Mouse (Mus musculus) c-Kit-positive CD71-negative TER-119-negative erythroid progenitor cells, embryonic 14.5 days (primary cell): ENCODE measurements at regions not wholly inside any gene's neighbourhood (a gene's known extent, or its start where the extent isn't known, plus 50 kb on each side); places are given as distances from the start of the nearest gene placed in this dataset.
"Not testable (repeated sequence)": the region's sequence is repeated elsewhere in the genome, so short reads cannot be mapped to it uniquely, and the experiment has no call there.

Source experiments
- DNase-seq: peaks from one replicate; pipeline ENCODE4 v3.0.0-alpha.2; 2013; ENCODE audit warnings: low read depth

GRCm38 (mm10) chr2:3864872-3865271, 152.6 kb upstream of the Frmd4a start:
- DNase-seq, result no peak

DNA sequence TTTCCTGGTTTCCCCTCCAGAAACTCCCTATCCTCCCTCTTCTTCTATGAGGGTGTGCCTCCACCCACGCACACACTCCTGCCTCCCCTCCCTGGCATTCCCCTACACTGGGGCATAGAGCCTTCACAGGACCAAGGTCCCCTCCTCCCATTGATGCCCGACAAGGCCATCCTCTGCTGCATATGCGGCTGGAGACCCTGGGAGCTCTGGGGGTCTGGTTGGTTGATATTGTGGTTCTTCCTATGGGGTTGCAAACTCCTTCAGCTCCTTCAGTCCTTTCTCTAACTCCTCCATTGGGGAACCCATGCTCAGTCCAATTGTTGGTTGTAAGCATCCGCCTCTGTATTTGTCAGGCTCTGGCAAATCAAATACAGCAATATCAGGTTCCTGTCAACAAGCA, 150.8 kb upstream of the Frmd4a start:
- not testable (repeated sequence) for DNase-seq

DNA sequence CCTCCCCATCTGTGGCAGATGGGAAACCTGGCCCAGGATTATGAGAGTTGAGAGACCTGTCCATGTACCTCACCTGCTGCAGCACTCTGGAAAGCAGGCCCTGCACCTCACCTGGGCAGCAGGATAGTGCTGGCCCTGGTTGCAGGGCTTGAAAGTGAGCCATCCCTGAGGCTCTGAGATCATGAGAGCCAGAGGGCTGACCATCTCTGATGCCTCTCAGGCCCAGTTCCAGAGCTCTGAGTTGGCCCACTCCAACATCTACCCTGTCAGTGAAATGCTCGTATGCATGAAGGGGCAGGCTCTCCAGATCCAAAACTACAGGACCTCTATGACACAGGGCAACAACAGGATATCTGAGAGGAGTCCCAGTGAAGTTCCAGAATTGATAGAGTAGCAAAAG, 147.8 kb upstream of the Frmd4a start:
- DNase-seq, result no peak

DNA sequence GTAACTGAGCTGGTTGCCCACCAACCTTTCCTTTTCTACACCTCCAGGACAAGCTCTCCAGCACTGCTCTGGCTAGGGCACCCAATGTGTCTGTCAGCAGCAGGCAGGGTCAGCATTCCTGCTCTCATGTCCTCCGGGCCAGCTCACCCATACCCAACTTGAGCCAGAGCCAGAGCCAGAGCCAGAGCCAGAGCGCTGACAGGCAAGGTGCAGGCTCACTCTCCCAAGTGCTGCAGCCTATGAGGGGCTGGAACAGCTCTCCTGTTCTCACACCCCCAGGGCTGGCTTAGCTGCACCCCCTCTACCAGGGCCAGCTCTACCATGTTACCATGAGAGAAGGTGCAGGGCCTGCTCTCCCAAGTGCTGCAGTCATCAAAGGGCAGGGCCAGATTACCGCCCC, 145.8 kb upstream of the Frmd4a start:
- DNase-seq, result no peak

- DNase-seq, result no peak
These were observed 130.5 kb upstream of the Frmd4a start for GRCm38 (mm10) chr2:3887000-3887399.

- no peak for DNase-seq
These were observed 129.6 kb upstream of the Frmd4a start for GRCm38 (mm10) chr2:3887845-3888433.

- no peak for DNase-seq
These were observed 128.1 kb upstream of the Frmd4a start for GRCm38 (mm10) chr2:3889381-3889780.

- no peak for DNase-seq
These were observed 127.1 kb upstream of the Frmd4a start for GRCm38 (mm10) chr2:3890462-3890861.

- DNase-seq, result no peak
These were observed 110.5 kb upstream of the Frmd4a start for GRCm38 (mm10) chr2:3907026-3907425.

- no peak for DNase-seq
These were observed 109.3 kb upstream of the Frmd4a start for GRCm38 (mm10) chr2:3908192-3908591.

DNA sequence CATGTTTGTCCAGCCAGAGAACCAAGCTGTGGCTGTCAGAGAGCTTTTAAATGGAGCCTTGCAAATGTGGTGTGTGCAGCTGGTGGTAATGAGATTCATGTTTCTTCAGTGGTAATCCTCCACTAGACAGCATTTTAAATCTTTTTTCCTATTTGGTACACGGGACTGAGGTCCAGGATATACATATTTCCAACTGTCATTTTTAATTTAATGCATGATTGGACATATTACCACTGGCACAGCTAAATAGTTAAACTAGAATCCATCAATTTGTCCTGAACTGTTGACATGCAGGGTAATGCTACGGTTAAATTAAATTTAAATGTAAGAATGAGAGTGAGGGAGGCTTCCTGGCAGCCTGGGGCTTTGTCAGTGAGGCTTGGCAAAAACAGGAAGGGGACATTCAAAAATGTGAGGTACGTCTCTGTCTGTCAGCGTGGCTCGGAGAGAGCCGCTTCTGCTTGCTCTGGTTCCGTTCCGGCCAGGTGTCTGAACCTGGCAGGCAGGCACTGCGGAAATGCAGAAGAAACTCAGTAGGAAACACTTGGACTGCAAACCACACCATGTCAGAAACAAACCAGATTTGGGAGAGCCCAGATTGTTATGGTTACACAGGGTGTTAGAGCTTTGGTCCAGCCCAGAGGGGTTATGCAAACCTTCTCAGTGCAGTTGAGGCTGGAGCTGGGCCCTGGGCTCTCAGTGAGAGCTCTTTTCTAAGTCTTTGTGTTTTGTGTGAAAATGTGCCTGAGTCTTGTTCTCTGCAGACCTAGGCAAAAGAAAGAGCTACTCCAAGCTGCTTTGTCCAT, 107.2 kb upstream of the Frmd4a start:
- DNase-seq, result no peak

- no peak for DNase-seq
These were observed 102.4 kb upstream of the Frmd4a start for GRCm38 (mm10) chr2:3915141-3915540.

DNA sequence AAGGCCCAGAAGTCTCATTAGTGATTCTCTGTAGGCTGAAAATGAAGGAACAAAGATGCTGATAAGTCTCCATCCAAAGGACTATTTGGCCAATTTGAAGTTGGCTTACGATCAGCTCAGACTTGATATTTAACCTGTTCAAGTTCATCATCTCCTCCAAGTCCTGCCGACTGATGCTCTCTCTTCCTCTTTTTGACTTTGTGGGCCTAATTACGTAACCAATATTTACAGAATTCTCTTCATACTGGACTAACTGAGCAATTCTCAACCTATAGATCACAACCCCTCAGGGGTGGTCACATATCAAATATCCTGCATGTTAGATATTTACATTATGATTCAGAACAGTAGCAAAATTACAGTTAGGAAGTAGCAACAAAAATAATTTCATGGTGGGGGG, 101.2 kb upstream of the Frmd4a start:
- no peak for DNase-seq

DNA sequence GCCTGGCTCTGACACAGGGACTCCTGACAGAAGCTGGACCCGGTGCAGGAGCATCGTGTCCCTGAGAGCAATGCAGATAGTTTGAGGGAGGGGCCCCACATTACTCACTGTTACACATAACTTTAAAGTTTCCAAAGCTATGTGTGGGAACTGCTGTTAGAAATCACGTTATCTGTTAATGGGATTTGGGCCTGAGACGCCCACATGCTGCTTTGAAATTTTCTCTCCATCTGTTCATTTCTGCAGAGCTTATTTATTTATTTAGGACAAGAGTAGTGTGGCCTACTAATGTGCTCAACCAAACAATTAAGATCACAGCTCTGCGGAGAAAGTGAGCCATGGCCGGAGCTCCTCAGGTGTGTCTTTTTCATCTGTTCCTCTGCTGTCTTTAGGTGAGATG, 99.4 kb upstream of the Frmd4a start:
- DNase-seq, result no peak

GRCm38 (mm10) chr2:3919893-3920292, 97.6 kb upstream of the Frmd4a start:
- DNase-seq, result no peak

DNA sequence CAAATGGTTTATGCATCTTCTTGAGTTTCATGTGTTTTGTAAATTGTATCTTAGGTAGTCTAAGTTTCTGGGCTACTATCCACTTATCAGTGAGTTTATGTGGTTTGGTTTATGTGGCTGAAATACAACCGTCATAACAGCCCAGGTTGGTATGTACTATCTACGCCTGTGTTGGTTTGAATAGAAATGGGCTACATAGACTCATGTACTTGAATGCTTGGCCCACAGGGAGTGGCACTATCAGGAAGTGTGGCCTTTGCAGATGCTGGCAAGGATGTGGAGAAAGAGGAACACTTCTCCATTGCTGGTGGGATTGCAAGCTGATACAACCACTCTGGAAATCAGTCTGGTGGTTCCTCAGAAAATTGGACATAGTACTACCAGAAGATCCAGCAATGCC, 96.4 kb upstream of the Frmd4a start:
- not testable (repeated sequence) for DNase-seq

- no peak for DNase-seq
These were observed 94.8 kb upstream of the Frmd4a start for GRCm38 (mm10) chr2:3922739-3923138.

GRCm38 (mm10) chr2:3924696-3925095, 92.8 kb upstream of the Frmd4a start:
- DNase-seq, result no peak

GRCm38 (mm10) chr2:3925199-3925598, 92.3 kb upstream of the Frmd4a start:
- DNase-seq, result no peak

DNA sequence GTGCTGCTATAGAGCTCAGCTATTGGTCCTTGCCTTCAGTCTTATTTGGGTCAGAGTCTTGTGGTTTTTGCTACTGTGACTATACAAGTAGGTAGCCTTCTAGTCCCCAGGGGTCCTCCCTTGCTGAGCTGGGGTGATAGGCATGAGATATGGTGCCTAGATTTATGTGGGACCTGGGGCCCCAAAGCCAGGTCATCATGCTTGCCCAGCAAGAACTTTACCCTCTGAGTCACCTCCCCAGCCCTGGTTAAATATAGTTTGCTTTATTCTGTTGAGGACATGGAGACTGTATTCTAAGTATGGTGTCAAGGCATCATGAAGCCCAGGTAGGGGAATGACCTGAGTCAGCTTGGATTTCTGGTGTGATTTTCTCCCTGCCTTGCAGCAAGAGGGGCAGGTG, 91.4 kb upstream of the Frmd4a start:
- no peak for DNase-seq

DNA sequence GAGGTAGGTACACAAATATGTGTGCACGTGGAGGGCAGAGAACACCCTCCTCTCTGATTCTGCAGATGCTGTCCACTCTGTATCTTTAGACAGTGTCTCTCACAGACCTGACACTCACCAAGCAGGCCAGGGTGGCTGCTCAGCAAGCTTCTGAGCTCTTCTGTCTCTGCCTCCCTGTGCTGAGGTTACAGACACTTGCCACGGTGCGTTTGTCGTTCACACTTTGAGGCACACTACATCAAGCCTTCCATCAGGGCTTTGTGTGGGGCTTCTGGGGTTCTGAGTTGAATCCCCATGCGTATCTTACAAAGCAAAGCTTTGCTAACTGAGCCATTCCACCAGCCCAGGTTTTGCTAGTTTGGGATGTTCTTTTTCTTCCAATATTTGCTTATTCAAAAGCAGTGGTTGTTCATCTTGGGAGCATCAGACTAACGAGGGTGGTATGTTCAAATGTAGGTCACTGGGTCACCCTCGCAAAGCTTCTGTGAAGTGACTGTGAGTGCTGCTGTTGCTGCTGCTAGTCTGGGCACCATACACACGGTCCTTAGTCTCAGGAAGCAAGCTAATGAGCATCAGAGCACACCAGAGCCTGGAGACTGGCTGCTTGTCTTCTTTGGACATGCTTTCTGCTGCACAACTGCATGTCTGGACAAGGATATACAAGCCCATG, 90.2 kb upstream of the Frmd4a start:
- DNase-seq, result no peak

GRCm38 (mm10) chr2:3927853-3928252, 89.7 kb upstream of the Frmd4a start:
- no peak for DNase-seq

GRCm38 (mm10) chr2:3930650-3931049, 86.9 kb upstream of the Frmd4a start:
- DNase-seq, result no peak
